Mouse (Mus musculus): ENCODE data around the gene Cd9.

GRCm38 (mm10) chr6:125478135-125479128 is 16.2 kb downstream of the Cd9 start:
- TF ChIP-seq POLR2A (IDR thresholded peaks at IDR 0.05; ENCODE audit: control insufficient read depth, low read depth, low read length) (no peak), CTCF (IDR thresholded peaks at IDR 0.05; ENCODE audit: control insufficient read depth, insufficient read depth, insufficient replicate concordance, low read depth, low read length) (no peak)

All from testis, adult 2 months (tissue).